Mouse (Mus musculus) c-Kit-positive CD71-positive TER-119-negative erythroid progenitor cells, embryonic 14.5 days (primary cell): ENCODE measurements around the gene Sirpb1c.
"Not testable (repeated sequence)": the region's sequence is repeated elsewhere in the genome, so short reads cannot be mapped to it uniquely, and the experiment has no call there.

Source experiments
- DNase-seq: peaks from one replicate; pipeline ENCODE4 v3.0.0-alpha.2; 2013; ENCODE audit warnings: low read depth

Gene Sirpb1c

GRCm38 (mm10) chr3:15848280-15848679, at the start of gene Sirpb1c:
Sirpb1c (minus strand) TSS chr3:15848528.
- DNase-seq = not testable (repeated sequence)

DNA sequence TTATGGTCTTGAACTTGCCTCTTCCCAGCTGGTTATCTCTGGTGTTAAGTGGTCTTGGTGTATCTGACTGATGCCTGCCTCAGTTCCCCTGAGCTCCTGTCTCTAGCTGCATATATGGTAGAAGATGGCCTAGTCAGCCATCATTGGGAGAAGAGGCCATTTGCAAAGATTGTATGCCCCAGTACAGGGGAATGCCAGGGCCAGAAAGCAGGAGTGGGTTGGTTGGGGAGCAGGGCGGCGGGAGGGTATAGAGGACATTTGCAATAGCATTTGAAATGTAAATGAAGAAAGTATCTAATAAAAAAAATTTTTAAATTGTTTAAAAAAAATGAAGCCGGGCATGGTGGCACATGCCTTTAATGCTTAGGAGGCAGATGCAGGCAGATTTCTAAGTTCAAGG, 38.1 kb upstream of the Sirpb1c start:
- DNase-seq = no peak

DNA sequence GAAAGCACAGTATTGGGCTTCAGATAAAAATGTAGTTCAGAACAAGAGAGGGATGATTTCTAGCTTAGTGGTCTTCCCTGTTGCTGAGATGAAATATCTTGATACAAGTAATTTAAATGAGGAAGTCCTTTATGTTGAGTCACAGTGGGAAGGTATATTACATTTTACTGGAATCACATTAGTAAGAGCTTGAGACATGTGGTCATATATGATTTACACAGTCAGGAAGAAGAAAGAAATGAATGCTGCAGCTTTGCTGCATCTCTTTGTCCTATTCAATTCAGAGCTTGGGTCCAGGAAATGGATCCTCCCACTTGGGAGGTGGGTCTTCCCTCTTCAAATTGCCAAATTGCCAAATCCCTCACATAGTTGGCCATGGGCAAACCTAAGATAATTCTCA, 7.4 kb upstream of the Sirpb1c start:
- not testable (repeated sequence) for DNase-seq

- no peak for DNase-seq
Measured at GRCm38 (mm10) chr3:15849922-15850321, 1.6 kb upstream of the Sirpb1c start.

DNA sequence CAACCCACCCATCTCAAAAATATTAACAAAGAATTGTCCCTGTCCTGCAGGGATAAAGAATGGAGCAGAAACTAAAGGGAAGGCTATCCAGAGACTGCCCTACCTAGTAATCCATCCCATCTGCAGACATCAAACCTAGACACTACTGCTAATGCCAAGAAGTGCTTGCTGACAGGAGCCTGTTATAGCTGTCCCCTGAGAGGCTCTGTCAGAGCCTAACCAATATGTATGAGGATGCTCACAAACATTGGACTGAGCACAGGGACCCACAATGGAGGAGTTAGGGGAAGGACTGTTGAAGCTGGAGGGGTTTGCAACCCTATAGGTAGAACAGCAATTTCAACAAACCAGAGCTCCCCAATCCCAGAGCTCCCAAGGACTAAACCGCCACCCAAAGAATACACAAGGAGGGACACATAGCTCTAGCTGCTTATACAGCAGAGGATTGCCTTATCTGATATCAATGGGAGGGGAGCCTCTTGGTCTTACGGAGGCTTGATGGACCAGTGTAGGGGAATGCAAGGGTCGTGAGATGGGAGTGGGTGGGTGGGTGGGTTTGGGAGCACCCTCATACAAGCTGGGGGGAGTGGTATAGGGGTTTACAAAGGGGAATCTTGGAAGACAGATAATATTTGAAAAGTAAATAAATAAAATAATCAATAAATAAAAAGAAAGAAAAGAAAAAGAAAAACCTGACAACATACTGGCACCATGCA, 838 bp downstream of the Sirpb1c start:
- DNase-seq = no peak

GRCm38 (mm10) chr3:15773642-15774041, 74.7 kb downstream of the Sirpb1c start:
- DNase-seq = not testable (repeated sequence)
